Mouse (Mus musculus): ENCODE results near the gene Gm3015.
"Not testable (repeated sequence)": the region's sequence is repeated elsewhere in the genome, so short reads cannot be mapped to it uniquely, and the experiment has no call there.

Gm3015 gene

DNA sequence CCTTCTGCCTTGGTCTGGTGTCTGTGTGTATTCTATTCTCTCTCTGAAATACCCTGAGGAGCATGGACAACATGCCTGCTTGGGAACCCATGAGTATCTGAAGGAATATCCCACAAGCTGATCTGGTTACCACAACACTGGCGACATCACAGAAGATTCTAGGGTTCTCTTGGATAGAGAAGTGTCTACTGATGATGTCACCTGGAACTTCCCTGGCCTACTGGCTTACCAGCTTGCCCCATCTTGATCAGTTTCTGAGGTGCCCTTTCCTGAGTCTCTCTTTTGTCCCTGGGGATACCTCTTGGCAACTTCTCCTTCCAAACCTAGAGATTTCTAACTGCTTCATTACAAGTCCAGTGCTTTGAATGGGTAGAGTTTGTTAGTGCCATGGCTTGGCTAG lies at the start of gene Gm3015:
Gene Gm3015 (minus strand): TSS at position 101 of the 400 bp plus-strand sequence.
- DNase-seq (ENCODE audit: low read depth): not testable (repeated sequence)

DNA sequence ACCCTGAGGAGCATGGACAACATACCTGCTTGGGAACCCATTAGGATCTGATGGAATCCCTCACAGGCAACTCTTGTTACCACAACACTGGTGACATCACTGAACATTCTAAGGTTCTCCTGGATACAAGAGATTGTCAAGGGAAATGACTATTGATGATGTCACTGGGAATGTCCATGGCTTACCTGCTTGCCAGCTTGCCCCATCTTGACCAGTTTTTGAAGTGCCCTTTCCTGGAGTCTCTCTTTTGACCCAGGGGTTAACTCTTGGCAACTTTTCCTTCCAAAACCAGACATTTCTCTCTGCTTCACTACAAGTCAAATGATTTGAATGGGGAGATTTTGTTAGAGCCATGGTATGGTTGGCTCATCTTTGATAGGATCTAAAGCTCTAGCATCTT lies 29.3 kb upstream of the Gm3015 start, which contains the start of gene Gm10377:
Gene Gm10377 (minus strand): TSS at position 101 of the 400 bp plus-strand sequence.
- not testable (repeated sequence) for DNase-seq (ENCODE audit: low read depth)
